Mouse (Mus musculus): ENCODE results near the gene Anks1b.

Gene Anks1b

DNA sequence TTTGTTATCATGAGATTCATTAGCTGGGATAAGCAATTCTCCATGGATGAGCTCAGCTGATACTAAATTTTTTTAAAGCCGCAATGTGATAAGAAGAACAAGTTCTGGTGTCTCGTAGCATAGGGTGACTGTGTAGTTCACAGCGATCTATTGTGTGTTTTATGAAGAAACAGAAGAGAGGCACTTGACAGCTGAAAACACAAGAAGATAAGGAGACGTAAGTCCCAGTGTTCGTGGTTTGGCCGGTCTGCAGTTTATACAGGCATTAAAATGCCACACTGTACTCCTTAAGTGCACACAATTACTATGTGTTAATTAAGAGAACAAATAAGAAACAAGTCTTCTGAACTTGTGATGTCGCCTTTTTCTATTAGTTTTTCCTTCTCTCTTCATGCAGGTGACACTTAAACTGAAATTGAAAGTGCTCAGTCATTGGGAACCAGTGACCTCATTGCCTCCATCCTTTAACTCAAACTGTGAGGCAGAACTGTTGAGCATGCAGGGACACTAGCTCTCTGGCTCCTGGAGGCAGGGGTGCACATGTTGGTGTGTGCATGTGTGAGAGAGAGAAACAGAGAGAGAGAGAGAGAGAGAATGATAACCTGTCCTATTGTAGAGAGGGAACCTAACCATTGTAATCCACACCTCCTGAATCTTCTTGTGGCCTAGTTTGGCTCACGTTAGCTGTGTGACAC is 935.5 kb downstream of the Anks1b start:
- no peak for DNase-seq (ENCODE audit: extremely low read depth, low read depth)

DNA sequence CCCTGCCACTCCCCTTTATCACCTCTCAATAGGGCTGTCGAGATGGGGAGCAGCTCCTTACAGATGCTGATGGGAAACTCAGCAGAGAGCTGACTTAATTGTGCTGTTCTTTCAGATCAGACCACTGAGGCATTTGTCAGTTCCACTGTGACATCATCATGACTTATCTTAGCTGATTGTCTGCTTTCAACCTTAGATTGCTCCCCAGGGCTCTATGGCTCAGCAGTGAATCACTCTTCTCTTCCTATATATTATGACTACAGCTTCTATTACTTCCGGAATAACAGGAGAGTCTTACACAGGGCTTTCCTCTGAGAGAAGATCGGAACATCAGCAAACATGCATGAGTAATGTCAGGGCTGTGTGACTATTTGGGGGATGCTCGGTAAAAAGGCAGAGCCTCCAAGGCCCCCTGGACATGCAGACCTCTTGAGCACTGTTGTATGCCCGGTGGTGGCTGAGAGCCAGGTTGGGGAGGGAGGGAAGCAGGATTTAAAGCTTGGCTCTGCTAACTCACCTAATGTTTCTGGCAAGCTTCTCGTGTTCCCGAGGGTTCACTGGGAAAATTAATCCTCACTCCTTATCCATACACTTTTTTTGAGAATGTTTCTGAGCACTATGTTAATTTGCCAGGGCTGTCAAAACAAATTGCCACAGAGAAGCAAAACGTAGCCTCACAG is 936.7 kb downstream of the Anks1b start:
- DNase-seq (ENCODE audit: extremely low read depth, low read depth): no peak

DNA sequence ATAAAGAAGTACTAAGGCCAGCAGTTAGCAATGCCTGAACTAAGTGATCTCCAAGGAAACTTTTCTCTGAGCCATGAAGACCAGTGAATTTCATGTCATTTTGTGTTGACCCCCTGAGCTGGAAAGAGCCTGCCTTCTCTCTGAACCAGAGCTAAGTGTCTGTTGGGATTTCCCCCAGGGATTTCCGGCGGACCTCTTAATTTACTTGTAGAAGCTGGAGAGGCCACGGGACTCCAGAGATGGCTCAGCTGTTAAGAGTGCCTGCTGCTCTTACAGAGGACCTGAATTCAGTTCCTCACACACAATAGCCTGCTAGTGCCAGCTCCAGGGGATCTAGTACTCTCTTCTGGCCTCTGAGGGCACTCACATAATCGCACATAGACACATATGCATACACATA is 938.1 kb downstream of the Anks1b start:
- DNase-seq (ENCODE audit: extremely low read depth, low read depth): no peak

DNA sequence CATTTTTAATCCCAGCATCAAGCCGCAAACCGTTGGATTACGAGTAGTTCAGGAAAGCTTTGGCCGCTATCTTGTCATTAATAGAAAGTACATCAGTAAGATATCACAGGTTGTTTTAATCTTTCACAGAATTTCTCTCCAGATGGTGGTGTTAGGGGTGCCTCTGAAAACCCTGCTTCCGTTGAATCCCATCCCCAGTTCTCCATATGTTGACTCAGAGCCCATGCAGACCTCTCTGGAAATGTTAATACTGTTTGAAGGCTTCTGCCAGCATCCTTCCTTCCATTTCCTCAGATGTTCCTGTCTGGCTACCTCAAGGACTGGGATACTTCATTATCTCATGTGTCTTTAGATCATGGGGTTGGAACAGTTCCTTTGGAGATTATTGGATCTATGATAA is 940.0 kb downstream of the Anks1b start:
- no peak for DNase-seq (ENCODE audit: extremely low read depth, low read depth)

DNA sequence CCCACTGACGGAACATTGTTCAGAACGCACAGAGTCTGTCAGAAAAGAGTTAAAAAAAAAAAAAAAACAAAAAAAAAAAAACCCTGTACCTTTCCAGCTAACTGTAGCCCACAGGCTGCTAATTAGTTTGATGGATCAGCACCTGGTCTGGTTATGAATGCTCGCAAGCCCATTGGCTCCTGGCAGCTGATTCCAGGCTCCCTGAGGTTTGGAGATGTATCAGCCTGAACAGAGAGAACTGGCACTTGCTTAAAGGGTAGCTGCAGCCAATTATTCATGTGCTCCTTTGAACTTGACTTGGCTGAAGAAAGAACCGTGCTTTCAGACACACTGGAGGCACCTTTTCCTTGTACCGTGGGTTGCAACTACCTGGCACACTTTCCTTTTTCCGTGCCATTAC is 941.1 kb downstream of the Anks1b start:
- DNase-seq (ENCODE audit: extremely low read depth, low read depth): no peak

DNA sequence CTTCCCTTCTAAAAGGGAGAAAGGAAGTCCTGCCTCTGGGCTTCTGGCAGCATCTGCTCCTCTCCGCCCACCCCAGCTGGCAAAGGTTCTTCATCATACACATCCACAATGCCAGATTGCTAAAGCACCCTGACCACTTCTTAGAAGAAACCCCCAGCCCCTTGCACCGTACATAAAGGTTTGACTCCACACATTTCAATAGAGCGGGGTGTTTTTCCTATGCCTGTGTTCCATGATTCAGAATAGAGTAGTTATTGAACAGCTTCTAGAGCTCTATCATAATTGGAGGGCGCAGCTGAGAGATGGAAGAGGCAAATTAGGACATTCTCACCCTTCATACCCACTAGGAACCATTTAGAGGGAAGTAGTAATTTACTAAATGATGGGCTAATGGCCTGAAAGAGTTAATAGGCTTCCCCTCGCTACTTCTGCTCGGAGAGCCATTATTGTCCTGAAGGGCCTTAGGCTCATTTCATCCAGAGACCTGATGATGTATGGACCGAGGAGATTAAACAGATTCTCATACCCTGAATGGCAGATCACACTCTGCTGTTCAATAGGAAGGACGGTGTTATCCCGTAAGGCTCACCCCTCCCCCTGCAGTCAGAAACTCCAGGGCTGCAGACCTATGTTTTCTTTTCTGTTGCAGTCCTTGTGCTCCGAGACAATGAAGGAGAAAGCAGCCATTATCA is 945.1 kb downstream of the Anks1b start:
- no peak for DNase-seq (ENCODE audit: extremely low read depth, low read depth)

DNA sequence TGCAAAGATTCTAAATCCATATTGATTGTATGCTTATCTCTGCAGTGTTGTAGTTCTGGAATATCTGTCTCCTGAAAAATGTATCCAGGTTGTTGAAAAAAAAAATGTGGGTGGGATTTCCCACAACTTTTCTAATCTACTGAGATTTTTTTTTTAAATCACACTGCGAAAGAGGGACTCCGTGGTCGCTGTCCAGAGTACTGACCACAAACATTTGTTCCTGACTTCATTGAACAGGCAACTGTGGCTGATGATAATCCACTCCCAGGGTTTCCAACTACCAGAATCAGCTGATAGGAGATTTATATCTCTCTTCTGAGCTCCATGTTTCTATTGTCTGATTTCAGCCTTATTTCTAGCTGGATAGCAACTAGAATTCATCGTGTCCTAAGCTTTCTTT is 950.1 kb downstream of the Anks1b start:
- DNase-seq (ENCODE audit: extremely low read depth, low read depth): no peak

DNA sequence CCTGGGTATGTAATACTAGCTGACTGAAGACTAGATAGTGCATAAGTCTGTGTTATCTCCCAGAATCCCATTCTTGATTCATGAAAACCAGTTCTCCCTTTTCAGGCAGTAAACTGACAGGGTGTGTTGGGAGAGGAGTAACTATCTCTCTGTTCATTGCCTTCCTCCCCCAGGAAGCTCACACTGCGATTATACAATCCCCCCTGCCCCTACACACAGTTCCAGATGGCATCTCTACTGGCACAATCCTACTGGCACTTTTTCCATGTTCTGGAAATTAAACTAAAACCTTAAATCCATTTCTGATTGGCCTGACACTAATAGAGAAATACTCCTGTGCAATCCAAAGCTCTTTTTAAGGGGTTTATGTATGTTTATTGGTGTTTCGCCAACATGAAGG is 951.4 kb downstream of the Anks1b start:
- no peak for DNase-seq (ENCODE audit: extremely low read depth, low read depth)

DNA sequence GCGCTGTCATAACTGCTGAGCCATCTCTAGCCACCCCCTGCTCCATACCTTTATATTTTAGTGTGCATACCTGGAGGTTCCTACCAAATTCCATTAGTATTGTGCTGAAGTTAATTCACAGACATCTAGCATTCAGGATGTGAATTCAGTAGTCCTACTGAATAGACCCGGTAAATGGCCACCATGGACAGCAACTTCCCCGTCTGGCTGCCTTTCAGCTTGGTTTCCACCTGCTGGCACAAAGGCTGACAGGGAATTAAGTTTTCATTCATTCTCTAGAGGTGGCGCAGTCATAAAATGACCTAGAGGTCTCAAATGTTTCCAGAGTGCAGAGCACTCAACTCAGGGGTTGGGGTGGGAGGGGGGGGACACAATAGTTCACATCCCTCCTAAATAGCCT is 953.6 kb downstream of the Anks1b start:
- DNase-seq (ENCODE audit: extremely low read depth, low read depth): no peak

DNA sequence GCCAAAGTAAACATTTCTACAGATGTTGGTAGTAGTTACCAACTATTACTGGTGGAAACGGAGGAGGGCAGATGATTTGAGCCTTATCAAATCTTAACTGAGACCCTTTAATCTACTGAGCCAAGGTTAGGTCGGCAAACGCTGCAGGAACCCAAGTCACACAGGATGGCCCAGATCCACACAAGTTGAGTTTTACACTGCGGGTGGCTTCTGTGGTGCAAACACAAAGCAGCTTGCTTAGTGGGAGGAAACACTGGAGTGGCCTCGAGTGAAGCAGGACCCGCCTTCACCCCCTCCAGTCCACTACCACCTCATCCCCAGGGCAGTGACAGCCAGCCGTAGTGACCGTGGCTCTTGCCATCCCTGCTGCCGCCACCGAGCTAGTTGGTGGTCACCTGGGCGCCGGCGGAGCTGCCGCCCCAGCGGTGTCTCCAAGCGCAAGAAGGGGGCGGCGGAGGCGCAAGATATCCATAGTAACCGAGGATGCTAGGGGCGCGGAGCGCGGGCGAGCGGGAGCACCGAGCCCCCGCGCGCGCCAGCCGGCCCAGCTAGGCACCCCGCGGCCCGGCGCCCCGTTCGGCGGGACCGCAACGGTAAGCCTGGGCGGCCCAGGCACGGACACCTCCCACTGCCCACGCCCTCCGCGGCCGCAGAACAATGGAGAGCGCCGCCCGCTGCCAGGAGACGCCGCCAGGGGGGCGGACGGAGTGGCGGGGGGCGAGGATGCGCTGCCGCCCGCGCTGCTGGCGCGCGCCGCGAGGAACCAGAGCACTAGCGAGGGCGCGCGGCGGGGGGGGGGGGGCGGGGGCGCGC is 955.5 kb downstream of the Anks1b start:
- no peak for DNase-seq (ENCODE audit: extremely low read depth, low read depth)

DNA sequence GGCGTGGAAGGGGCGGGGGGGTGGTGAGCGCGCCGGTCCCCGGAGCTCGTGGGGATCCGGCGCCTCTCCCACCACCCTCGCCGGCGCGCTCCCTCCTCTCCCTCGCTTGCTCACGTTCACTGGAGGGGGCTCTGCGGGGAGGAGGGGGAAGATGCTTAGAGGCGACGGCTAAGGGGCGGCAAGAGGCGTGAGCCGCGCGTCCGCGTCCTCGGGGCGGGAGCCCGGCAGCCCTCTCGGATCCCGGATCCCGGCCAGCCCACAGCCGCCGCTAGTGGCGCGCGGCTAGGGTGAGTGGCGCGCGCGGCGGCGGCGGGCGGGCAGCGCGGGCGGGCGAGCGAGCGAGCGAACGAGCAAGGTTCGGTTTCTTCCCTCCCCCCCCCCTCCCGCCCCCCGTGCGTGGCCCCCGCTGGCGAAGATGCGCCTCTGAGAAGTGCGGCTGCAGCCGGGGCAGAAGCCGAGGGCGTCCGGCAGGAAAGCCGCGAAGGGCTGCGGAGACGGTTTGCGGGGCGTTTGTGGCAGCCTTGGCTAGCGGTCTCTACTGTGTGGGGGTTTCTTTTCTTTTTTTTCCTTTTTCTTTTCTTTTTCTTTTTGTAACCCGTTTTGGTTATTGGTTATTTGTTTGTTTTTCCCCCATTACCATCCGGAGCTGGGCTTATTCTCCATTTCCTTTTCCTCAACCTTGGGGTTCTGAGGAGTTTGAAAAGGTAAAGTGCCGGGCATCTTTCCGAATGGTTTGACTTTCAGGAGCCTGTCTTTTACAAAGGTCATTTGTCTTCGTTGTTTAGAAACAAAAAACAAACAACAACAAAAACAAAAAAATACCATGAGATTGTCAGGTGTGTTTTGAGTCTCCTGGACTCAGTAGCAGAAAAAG is 956.3 kb downstream of the Anks1b start:
- no peak for DNase-seq (ENCODE audit: extremely low read depth, low read depth)

DNA sequence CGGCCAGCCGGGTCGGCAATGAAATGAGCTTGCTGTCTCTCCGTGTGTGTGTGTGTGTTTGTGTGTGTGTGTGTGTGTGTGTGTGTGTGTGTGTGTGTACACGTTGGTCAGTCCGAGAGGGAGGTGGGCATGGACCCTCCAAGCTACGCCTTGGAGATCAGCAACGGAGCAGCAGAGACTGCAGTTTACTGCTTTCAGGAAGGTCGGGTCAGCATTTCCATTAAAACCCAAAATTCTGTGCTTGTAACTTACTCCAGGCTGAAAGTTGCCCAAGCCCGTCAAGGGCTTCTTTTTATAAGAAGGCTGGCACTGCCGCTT is 956.9 kb downstream of the Anks1b start:
- no peak for DNase-seq (ENCODE audit: extremely low read depth, low read depth)

DNA sequence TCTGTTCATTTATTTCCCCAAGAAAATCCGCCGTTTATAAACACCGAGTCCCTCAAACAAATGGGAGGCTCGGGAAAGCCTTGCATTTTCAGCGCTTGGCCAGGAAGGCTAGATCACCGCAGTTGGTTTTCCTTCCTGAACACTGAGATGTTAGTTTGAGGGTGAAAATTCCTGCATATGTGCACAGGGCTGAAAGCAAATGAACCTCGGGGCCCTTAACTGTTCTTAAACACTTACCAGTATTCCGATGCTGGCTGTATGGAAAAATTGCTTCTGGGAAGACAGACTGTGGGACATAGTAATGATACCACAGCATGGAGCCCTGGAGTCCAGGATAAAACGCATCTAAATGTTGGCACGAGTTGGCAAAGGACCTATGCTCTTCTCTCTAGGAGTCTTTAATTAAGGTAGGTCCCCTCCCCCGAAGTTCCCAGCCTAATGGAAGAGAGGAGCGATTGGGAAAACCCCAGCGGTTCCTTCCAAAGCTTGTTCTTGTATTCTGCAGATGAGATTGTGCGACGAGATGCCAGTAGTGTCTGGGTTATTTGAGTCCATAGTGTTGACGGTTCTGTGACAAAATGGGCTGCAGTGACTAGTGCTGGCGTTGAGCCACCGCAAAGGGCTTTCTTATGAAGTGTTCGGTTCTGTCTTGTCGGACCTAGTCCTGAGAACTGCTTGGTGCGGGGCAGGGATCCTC is 957.4 kb downstream of the Anks1b start:
- no peak for DNase-seq (ENCODE audit: extremely low read depth, low read depth)

DNA sequence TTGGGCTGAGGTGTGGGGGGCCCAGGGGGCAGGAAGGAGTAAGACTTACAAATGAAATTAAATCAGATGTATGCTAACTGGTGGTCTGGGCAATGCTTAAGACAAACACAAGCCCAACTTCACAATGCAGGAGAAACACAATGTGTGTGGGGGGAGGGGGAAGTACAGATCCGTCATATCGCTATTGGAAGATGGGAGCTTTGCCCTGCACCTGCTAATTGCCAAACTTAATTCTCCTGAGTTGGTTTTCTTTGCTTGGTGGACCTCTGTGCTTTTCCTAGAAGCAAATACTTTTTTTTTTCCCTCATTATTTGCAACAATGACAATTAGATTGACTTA is 957.9 kb downstream of the Anks1b start:
- DNase-seq (ENCODE audit: extremely low read depth, low read depth): no peak

DNA sequence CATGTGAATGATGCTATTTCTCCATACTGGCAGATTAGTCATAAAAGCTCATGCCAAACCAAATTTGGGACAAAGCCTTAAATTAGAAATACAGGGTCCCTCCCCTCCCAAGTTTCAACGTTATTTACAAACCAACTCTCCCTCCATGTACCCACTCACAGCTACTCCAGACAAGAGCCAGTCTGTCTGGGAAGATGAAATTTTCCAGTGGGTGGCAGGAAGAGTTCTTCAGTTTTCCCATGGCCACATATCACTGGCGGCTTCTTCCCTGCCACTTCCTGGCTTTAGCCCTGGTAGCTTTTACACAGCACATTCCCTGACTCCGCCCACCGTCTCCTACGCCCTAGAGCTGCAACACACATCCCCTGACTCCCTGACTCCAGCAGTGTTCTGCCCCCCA is 961.0 kb downstream of the Anks1b start:
- DNase-seq (ENCODE audit: extremely low read depth, low read depth): no peak

DNA sequence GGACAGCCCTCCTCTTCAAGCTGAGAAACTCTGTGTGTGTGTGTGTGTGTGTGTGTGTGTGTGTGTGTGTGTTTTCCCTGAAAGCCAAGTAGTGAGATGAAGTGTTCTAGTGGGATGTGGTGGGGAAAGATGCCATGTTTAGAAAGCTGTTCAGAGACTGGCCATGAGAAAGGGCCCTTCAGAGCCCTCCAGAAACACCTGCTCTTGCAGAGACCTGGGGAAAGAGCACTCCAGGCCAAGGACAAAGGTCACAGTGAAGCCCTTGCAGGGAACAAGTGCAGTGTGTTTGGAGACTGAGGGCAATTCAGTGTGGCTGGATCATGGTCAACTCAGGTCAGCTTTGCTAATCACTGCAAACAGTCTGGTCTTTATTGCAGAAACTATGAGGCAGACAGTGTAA is 961.9 kb downstream of the Anks1b start:
- DNase-seq (ENCODE audit: extremely low read depth, low read depth): no peak

DNA sequence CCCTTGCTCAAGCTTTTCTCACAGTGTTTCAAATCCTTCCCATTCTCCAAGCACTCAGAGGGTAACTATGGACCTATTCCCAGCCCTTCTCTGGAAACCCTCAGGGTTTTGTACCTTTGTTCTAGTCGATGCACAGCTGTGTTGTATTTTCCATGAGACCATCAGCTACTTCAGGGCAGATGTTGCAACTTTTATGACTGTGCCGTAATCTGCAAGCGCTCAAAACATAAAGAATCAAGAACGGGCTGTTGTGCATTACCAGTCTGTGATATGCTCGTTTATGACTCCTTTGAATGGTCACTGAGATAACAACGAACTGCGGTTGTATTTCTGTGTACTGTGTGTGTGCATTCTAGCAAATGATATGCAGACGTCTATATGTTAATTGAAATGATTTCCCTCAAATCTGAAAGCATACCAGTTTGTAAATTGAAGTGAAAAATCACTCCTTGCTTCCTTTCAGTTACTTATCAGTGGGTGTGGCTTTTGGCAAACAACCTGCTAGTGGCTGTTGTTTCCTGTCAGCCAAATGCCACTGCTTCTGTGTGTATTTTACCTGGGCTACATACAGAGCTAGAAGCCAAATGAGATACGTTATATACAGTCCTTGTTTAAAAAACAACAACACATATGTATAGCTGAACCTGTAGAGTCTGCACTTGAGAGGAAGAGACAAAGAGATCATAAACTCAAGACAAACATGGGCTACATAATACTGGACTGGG is 966.5 kb downstream of the Anks1b start:
- DNase-seq (ENCODE audit: extremely low read depth, low read depth): no peak

DNA sequence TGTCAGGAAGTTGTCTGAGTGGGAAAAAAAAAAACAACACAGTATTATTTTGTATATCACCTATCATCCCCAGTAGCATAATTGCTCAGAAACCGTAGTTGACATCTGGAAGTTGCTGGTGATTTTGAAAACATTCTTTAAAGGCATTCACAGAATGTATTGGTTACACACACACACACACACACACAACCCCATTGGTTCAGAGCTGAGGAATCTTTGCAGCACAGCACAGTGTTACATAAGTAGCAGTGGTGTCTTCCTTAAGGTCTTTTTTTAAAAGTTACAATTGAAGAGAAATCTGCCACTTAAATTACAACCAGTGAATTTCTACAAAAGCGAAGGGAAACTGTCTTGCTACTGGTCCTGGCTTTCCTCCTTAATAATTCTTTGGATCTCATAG is 969.1 kb downstream of the Anks1b start:
- DNase-seq (ENCODE audit: extremely low read depth, low read depth): no peak

DNA sequence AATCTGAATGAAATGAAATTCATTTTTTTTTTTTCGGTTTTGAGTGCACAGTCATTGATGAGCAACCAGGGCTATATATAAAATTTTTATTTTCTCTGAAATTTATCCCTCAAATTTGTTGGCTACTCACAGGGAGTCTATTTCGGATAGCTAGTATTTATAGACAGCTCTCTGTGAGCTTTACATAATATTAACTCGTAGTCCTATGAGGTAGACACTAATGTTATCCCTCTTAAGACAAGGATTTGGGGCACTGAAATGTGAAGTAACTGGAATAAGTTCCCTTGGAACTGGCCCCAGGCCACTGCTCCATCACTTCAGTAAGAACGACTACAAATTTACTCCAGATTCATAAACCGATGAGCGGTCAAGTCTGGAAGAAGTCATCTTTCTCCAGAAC is 977.8 kb downstream of the Anks1b start:
- DNase-seq (ENCODE audit: extremely low read depth, low read depth): no peak

DNA sequence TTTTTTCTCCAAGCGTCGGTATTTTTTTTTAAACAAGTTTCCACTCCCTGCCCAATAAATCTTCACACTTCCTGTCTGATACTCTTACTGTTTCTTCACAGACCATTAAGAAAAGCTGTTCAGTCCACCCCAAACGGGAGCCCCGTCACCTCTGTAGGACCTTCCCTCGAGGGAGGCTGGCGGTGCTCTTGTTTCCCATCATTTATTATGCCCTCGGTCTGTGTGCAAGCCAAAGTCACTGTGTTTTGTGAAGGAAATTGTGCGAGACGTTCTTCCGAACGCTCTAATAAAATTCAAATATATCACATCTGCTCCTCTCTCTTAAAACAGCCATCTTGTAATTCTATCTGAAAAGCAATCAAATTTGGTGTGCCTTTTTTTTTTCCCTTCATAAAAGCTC is 978.7 kb downstream of the Anks1b start:
- no peak for DNase-seq (ENCODE audit: extremely low read depth, low read depth)
